Mouse (Mus musculus) liver, adult 2 months (tissue): Measurements from ENCODE around the gene Gm27021.

Experiments
- CTCF ChIP-seq: fragments of 200-500 bp; IDR thresholded peaks from 2 replicates; pipeline ENCODE4 v1.5.1; 2011; ENCODE audit warnings: low read depth, low read length, control low read depth
- POLR2A ChIP-seq: fragments of 200-500 bp; IDR thresholded peaks from 2 replicates; pipeline ENCODE4 v1.6.1; 2011; ENCODE audit warnings: low read length, control low read depth; ENCODE audit not compliant: insufficient read depth; ENCODE audit errors: extremely low read depth

DNA sequence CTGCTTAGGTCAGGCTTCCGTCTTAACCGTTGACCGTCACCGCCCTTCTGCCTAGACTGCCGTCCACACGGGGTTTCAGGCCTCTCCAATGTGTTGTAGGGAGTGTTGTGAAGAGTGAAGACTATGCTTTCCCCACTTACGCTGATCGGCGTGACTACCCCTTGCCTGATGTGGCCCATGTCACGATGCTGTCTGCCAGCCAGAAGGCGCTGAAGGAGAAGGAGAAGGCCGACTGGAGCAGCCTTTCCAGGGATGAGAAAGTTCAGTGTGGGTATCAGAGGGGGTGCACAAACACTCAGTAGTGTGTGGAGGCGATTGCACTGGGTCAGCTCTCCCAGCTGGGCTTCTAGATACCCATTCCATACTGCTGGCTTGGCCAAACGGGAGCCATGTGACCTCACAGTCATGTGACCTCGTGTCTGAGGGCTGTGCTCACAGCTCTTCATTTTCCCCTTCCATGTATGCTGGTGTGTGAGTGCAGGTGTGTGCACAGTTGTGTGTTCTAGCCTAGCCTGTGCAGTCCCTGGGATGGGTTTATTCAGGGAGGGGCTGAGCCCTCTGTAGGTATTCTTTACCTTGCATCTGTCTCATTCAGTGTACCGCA, 4.8 kb upstream of the Gm27021 start:
- TF ChIP-seq POLR2A (no peak), CTCF (no peak)
